Mouse (Mus musculus): Measurements from ENCODE around the gene Ppp2r2c. TPM values are rescaled to one million over a fixed set of nuclear protein-coding genes. Genes with fewer than 3 reads are reported as not detected.

Ppp2r2c gene
- polyA plus RNA-seq, 1 experiment: not detected

- Histone ChIP-seq H3K4me1 (ENCODE audit: control insufficient read depth, insufficient read depth, insufficient read length, low read length) (no peaks in the 10 kb centered on the region), H3K27ac (replicated peaks; ENCODE audit: low read depth, low read length) (no peak overlapping the region), H3K4me3 (ENCODE audit: insufficient read depth, low read depth, low read length) (no peak overlapping the region)
Measured at GRCm38 (mm10) chr5:36856529-36856928, 11.8 kb upstream of the Ppp2r2c start.

- no peak overlapping the region for H3K27ac ChIP-seq (replicated peaks; ENCODE audit: low read depth, low read length)
- H3K4me3 ChIP-seq (ENCODE audit: insufficient read depth, low read depth, low read length): no peak overlapping the region
- H3K4me1 ChIP-seq (ENCODE audit: control insufficient read depth, insufficient read depth, insufficient read length, low read length): no peaks in the 10 kb centered on the region
Measured at GRCm38 (mm10) chr5:36857546-36857945, 10.8 kb upstream of the Ppp2r2c start.

DNA sequence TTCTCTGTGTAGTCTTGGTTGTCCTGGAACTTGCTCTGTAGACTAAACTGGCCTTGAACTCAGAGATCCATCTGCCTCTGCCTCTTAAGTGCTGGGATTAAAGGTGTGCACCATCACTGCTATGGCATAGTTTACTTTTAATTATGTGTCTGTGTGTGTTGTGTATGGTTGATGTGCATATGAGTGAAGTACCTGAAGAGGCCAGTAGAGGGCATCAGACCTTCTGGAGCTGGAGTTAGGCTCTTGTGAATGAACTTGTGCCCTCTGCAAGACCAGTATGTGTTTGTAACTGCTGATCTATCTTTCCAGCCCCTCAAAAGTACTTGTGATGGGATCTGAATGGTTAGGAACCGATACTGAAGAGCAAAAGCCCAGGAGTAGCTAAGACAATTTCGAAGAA is 7.2 kb upstream of the Ppp2r2c start:
- H3K4me1 ChIP-seq (ENCODE audit: control insufficient read depth, insufficient read depth, insufficient read length, low read length): no peaks in the 10 kb centered on the region
- H3K4me3 ChIP-seq (ENCODE audit: insufficient read depth, low read depth, low read length): no peak overlapping the region
- H3K27ac ChIP-seq (replicated peaks; ENCODE audit: low read depth, low read length): no peak overlapping the region

DNA sequence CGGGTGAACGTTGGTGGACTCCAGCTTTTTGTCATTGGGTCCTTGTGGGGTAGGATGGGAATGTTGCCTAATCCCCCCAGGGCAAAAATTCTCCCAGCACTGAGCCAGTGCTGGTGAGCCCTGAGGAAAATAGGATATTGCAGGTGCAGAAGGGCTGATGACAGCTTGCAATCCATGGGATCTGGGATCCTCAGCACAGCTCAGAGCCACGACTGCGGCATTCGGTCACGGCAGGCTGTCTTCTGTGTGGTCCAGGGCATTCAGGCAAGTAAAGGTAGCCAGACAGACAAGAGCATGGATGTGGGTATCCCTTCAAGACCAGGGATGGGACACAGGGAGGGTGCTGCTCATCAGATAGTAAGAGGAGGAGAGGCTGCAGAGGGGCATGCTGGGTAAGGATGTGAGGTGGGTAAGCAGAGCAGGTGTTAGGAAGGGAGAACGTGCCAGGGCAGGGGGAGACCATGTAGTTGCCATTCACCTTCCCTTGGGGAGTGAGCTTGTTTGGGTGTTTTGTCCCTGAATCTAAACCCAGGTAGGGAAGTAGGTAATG is 1.5 kb upstream of the Ppp2r2c start:
- H3K4me1 ChIP-seq (ENCODE audit: control insufficient read depth, insufficient read depth, insufficient read length, low read length): no peaks in the 10 kb centered on the region; the same call in 1 of the 2 replicates
- H3K4me3 ChIP-seq (ENCODE audit: insufficient read depth, low read depth, low read length): no peak overlapping the region
- no peak overlapping the region for H3K27ac ChIP-seq (replicated peaks; ENCODE audit: low read depth, low read length)

GRCm38 (mm10) chr5:36867561-36867960 is 752 bp upstream of the Ppp2r2c start:
- no peak overlapping the region for H3K4me3 ChIP-seq (ENCODE audit: insufficient read depth, low read depth, low read length)
- no peak overlapping the region for H3K27ac ChIP-seq (replicated peaks; ENCODE audit: low read depth, low read length)
- H3K4me1 ChIP-seq (ENCODE audit: control insufficient read depth, insufficient read depth, insufficient read length, low read length): no peaks in the 10 kb centered on the region; the same call in 1 of the 2 replicates

GRCm38 (mm10) chr5:36869186-36869577 is 869 bp downstream of the Ppp2r2c start:
- Histone ChIP-seq H3K27ac (replicated peaks; ENCODE audit: low read depth, low read length) (no peak overlapping the region), H3K4me1 (ENCODE audit: control insufficient read depth, insufficient read depth, insufficient read length, low read length) (no peaks in the 10 kb centered on the region; the same call in 1 of the 2 replicates), H3K4me3 (ENCODE audit: insufficient read depth, low read depth, low read length) (no peak overlapping the region)

DNA sequence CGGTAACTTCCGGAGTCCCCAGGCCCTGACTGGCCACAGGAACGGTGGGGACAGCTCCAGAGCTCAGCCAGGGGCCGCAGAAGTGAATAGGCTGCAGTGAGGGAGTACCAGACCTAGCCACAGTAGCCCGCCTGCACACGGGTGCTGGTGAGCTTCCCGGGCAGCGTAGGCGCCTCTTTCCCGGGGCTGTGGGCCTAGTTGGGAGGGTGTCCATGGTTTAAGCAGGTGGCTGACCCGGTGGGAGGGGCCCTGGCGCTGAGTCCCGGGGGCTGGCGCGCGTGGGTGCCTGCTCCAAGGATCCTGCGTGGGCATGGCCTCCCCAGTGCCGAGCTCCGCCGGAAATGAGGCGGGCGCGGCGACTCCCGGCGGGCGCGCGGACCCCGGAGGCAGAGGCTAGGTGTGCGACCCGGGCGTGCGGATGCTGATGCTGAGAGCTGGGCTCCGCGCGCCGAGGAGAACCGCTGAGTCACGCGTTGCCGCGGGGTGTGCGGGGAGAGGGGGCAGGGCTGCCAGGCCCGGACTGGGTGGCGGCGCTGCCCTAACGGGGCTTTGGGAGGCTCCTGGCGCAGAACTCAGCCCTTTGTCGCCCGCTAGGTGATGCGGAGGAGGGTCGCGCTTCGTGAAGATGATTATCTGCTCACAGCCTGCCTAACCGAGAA is 1.4 kb downstream of the Ppp2r2c start:
- Histone ChIP-seq H3K4me3 (ENCODE audit: insufficient read depth, low read depth, low read length) (no peak overlapping the region), H3K27ac (replicated peaks; ENCODE audit: low read depth, low read length) (no peak overlapping the region), H3K4me1 (ENCODE audit: control insufficient read depth, insufficient read depth, insufficient read length, low read length) (no peaks in the 10 kb centered on the region; the same call in 1 of the 2 replicates)

GRCm38 (mm10) chr5:36870916-36871315 is 2.6 kb downstream of the Ppp2r2c start:
- no peak overlapping the region for H3K27ac ChIP-seq (replicated peaks; ENCODE audit: low read depth, low read length)
- no peaks in the 10 kb centered on the region; the same call in 1 of the 2 replicates for H3K4me1 ChIP-seq (ENCODE audit: control insufficient read depth, insufficient read depth, insufficient read length, low read length)
- no peak overlapping the region for H3K4me3 ChIP-seq (ENCODE audit: insufficient read depth, low read depth, low read length)

DNA sequence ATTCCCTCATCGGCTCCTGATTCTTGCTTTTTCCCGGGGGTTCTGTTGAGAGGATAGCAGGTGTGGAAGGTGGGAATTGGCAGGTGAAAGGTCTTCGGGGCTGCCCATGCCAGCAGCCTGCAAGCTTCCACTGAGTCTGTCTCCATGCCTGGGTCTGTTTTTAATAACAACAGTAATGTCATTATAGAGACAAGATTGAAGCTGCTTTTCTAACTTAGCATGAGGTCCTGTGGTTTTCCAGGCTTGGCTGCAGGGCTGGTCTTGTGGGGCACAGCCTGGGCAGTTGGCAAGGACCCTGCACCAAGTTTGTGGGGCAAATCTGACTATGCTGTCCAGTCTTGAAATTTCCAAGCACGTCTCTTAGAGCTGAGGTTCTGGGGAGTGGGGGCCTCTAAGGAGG is 7.6 kb downstream of the Ppp2r2c start:
- Histone ChIP-seq H3K4me1 (ENCODE audit: control insufficient read depth, insufficient read depth, insufficient read length, low read length) (no peaks in the 10 kb centered on the region), H3K4me3 (ENCODE audit: insufficient read depth, low read depth, low read length) (no peak overlapping the region), H3K27ac (replicated peaks; ENCODE audit: low read depth, low read length) (no peak overlapping the region)

DNA sequence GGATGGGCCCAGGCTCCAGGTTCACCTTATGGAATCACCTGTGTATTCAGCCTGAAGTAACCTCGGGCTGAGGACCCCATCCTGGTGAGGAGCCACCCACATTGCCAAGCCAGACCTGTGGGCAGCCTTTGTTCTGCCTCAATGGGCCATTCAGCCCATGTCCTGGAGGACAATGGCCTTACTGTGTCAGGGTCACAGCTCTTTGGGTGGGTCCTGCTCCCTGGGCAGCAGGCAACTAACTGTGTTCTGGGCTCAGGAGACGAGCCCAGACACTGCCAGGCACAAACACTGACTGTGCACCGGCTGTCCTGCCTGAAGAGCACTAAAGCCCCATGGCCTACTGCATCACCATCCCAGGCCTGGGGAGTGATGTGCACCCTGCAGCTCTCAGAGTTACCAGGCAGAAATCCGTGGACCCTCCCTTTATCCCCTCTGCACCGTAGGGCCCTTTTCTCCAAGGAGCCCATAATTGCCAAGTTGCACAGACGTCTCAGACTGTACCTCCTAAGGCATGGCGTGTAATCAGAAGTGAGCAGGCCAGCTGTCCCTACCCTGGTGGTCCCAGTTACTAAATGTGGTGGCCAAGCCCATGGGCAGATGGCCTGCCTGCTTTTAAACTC is 8.6 kb downstream of the Ppp2r2c start:
- H3K27ac ChIP-seq (replicated peaks; ENCODE audit: low read depth, low read length): no peak overlapping the region
- H3K4me1 ChIP-seq (ENCODE audit: control insufficient read depth, insufficient read depth, insufficient read length, low read length): no peaks in the 10 kb centered on the region
- no peak overlapping the region for H3K4me3 ChIP-seq (ENCODE audit: insufficient read depth, low read depth, low read length)

- Histone ChIP-seq H3K4me1 (ENCODE audit: control insufficient read depth, insufficient read depth, insufficient read length, low read length) (no peaks in the 10 kb centered on the region), H3K27ac (replicated peaks; ENCODE audit: low read depth, low read length) (no peak overlapping the region), H3K4me3 (ENCODE audit: insufficient read depth, low read depth, low read length) (no peak overlapping the region)
Measured at GRCm38 (mm10) chr5:36877641-36878040, 9.3 kb downstream of the Ppp2r2c start.

DNA sequence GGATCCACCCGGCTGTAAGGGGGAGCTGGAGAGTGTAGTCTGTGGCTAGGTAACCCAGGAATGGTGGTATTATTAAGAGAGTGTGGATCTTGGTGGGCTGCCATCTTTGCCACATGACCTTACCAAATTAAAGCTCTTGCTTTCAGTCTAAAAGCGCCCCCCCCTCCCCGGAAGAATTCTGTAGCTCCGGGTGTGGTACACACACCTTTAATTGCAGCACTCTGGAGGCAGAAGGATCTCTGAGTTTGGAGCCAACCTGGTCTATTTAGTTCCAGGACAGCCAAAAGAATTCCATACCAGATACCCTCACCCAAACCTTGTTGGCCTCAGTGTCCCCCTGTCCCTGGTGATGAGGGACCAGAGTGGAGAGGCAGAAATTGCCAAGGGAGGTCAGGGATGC is 10.5 kb downstream of the Ppp2r2c start:
- Histone ChIP-seq H3K4me1 (ENCODE audit: control insufficient read depth, insufficient read depth, insufficient read length, low read length) (no peaks in the 10 kb centered on the region), H3K4me3 (ENCODE audit: insufficient read depth, low read depth, low read length) (no peak overlapping the region), H3K27ac (replicated peaks; ENCODE audit: low read depth, low read length) (no peak overlapping the region)

DNA sequence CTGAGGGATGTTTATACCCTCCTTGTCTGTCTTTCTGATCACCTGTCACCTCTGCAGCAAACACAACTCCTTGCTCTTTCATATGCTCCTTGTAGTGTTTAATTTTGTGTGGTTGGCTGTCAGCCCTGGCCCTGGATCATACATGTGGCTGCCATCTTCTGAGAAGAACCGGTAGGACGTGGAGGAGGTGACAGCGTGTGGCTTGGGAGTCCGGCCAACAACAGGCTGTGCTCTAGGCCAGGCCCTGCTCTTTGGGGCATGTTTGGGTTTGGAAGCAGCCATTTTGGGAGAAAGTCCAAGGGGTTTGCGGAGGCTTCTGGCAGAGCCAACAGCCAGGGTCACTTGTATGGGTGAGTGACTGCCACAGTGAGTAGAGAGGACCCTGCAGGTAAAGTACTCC is 12.3 kb downstream of the Ppp2r2c start:
- Histone ChIP-seq H3K27ac (replicated peaks; ENCODE audit: low read depth, low read length) (no peak overlapping the region), H3K4me3 (ENCODE audit: insufficient read depth, low read depth, low read length) (no peak overlapping the region), H3K4me1 (ENCODE audit: control insufficient read depth, insufficient read depth, insufficient read length, low read length) (no peaks in the 10 kb centered on the region)

DNA sequence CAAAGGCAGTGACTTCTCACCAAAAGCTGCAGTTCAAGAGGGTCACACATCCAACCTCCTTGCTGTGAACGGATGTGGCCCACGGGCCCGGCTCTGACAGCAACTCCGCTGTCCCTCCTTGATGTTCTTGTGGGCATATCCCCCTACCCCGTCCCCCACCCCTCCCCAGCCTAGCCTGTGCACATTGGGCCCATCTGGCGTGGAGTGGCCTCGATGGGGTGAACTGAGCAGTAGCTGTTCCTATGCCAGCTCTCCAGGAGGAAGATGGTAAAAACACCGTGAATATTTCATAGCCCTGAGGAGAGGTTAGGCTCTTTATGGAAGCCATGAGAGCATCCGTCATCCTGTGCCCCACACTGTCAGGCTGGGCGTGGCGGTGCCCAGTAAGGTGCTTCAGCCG is 15.2 kb downstream of the Ppp2r2c start:
- no peak overlapping the region for H3K27ac ChIP-seq (replicated peaks; ENCODE audit: low read depth, low read length)
- H3K4me1 ChIP-seq (ENCODE audit: control insufficient read depth, insufficient read depth, insufficient read length, low read length): no peaks in the 10 kb centered on the region
- no peak overlapping the region for H3K4me3 ChIP-seq (ENCODE audit: insufficient read depth, low read depth, low read length)

DNA sequence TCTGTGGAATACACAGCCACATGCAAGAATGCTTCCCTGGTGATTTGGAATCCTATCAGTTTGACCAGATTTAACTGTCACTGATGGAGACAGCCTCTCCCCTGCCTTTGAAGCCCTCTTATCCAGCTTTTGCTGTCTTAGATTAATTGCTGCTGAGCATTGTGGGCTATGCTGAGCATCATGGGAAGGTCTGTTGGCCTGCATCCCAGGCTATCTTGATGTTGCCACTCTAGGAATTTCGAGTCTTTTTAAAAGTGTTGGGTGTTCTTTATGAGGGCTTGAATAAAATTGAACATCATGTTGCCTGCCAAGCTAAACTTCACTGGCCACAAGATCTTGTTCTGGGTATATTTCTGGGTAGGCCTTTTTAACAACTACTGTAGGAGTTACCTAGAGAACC is 16.8 kb downstream of the Ppp2r2c start:
- H3K27ac ChIP-seq (replicated peaks; ENCODE audit: low read depth, low read length): no peak overlapping the region
- H3K4me3 ChIP-seq (ENCODE audit: insufficient read depth, low read depth, low read length): no peak overlapping the region
- no peaks in the 10 kb centered on the region for H3K4me1 ChIP-seq (ENCODE audit: control insufficient read depth, insufficient read depth, insufficient read length, low read length)

DNA sequence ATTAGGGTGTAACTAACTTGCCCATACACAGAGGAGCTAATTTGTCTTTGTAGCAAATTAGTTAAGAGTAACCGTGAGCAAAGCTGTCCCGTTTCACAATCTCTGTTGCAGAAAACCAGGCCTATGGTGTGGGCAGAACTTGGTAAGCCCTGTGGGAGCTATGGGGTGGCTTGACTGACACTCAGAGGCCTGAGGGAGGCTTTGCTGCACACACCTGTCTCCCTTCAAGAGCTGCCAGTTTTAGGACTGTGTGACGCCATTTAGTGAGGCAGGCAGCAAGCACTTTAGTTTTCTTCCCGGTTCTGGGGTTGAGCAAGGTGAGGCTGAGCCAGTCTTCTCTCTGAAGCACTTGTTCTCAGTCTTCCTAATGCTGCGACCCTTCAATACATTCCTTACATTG is 17.3 kb downstream of the Ppp2r2c start:
- Histone ChIP-seq H3K4me3 (ENCODE audit: insufficient read depth, low read depth, low read length) (no peak overlapping the region), H3K27ac (replicated peaks; ENCODE audit: low read depth, low read length) (no peak overlapping the region), H3K4me1 (ENCODE audit: control insufficient read depth, insufficient read depth, insufficient read length, low read length) (no peaks in the 10 kb centered on the region)
